13 mouse cellular contexts compared by ENCODE assay signal in the genomic region with DNA sequence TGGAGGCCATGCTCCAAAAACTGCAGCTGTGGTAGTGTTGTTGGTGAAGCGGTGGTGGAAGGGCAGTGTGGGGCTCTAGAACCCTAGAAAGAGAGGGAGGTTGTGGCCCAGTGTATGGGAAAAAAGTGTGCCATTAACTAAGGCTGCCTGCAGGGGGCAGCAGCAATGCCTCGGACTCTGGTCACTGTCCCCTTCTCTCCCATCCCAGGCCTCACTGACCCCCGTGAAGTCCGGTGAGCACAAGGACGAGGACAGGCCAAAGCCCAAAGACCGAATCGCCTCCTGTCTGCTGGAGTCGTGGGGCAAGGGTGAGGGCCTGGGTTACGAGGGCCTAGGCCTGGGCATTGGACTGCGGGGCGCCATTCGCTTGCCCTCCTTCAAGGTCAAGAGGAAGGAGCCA. TPM values are rescaled to one million over a fixed set of nuclear protein-coding genes. Genes with fewer than 3 reads are reported as not detected.
DNase-seq lines count a peak whose midpoint lies in the region; ATAC-seq and TF ChIP-seq lines count a peak whose summit lies in the region.
"Had no signal": no experiment of that assay in that cellular context is flagged by ENCODE, and none has a peak within 500 bp of the region (broad histone marks: within the 10 kb centered on the region; RNA-seq: fewer than 3 reads in every experiment).

No protein-coding gene starts in this region.

- no peak overlapping the region for H3K9ac ChIP-seq in kidney, embryonic 15.5 days

- peaks cover 94% of the 10 kb centered on the region for H3K36me3 ChIP-seq in kidney, embryonic 15.5 days
- H3K36me3 ChIP-seq in C2C12 (ENCODE audit: control insufficient read depth, insufficient read depth), result peaks cover 57% of the 10 kb centered on the region

- no peaks in the 10 kb centered on the region for H3K27me3 ChIP-seq in kidney, embryonic 15.5 days
- H3K27me3 ChIP-seq in C2C12 (ENCODE audit: control insufficient read depth, insufficient read depth, insufficient read length), result no peaks in the 10 kb centered on the region

- no peak overlapping the region for H3K27ac ChIP-seq in kidney, embryonic 15.5 days
- H3K27ac ChIP-seq: forebrain, embryonic 10.5 days had no signal

- peak; percentile 41 for DNase-seq in cerebellum, adult 9-11 months
- no peak for DNase-seq in cerebellum, adult 11 months
- peak; percentile 30 for DNase-seq in kidney, postnatal 10 days
- peak; percentile 21 to 52 for DNase-seq in cerebellum, postnatal 25 days
- DNase-seq in Muller cell, postnatal 12 days (ENCODE audit: inconsistent ontology term), result no peak
- no peak for DNase-seq in neural tube, embryonic 10.5 days (ENCODE audit: extremely low spot score, low spot score)
- DNase-seq: heart, adult 18-20 months; kidney, postnatal 14 days had no signal

- H3K79me3 ChIP-seq in C2C12 (ENCODE audit: low read depth), result no peaks in the 10 kb centered on the region

- H3K79me2 ChIP-seq in C2C12 (ENCODE audit: control insufficient read depth, insufficient read depth), result no peaks in the 10 kb centered on the region

- WGBS in kidney, embryonic 15.5 days, result 86% methylated on average over 12 of the region's 12 CpGs

- H3K4me3 ChIP-seq in kidney, embryonic 15.5 days (replicated peaks), result no peak overlapping the region
- H3K4me3 ChIP-seq in C2C12 (ENCODE audit: insufficient read depth, poor library complexity, severe bottlenecking), result no peak overlapping the region
- H3K4me3 ChIP-seq: forebrain, embryonic 10.5 days had no signal

- no peak for ATAC-seq in kidney, embryonic 15.5 days (replicated peaks; ENCODE audit: low FRiP score)

- H3K4me1 ChIP-seq in kidney, embryonic 15.5 days, result no peaks in the 10 kb centered on the region; the same call in 1 of the 2 replicates
- H3K4me1 ChIP-seq: forebrain, embryonic 10.5 days had no signal

- H3ac ChIP-seq in C2C12 (ENCODE audit: control insufficient read depth, insufficient read length, low read depth), result no peak overlapping the region

- no peak overlapping the region for H3K4me2 ChIP-seq in kidney, embryonic 15.5 days

- no peaks in the 10 kb centered on the region for H3K9me3 ChIP-seq in kidney, embryonic 15.5 days (replicated peaks)
- H3K9me3 ChIP-seq: forebrain, embryonic 10.5 days had no signal

- peak; percentile 18 for TF ChIP-seq CTCF in C2C12 (IDR thresholded peaks at IDR 0.05; ENCODE audit: control insufficient read depth, insufficient read depth, insufficient read length)

TF ChIP-seq in C2C12, 6 proteins besides CTCF, POLR2A, EP300 and RAD21:
- TF ChIP-seq USF1 (IDR thresholded peaks at IDR 0.05; ENCODE audit: low read depth) (no peak), FOSL1 (IDR thresholded peaks at IDR 0.05; ENCODE audit: insufficient read depth, low read length, poor library complexity, severe bottlenecking) (no peak), MYOD1 (IDR thresholded peaks at IDR 0.05; ENCODE audit: control insufficient read depth, insufficient read length, low read depth) (no peak), CEBPB (IDR thresholded peaks at IDR 0.05; ENCODE audit: low read depth) (no peak), MAX (IDR thresholded peaks at IDR 0.05) (no peak), MYOG (IDR thresholded peaks at IDR 0.05; ENCODE audit: control insufficient read depth, extremely low read depth, insufficient read length) (no peak)

RNA-seq across cellular contexts. Expression of gene Psmd9, which starts 12.4 kb away (rescaled TPM):
- polyA plus RNA-seq in kidney, embryonic 15.5 days (2015; fragmentation: Nextera tagmentation; extraction: Ambion mirVana), result 82.5 and 90.5 TPM in 2 replicates
- polyA plus RNA-seq in C2C12 (2012; fragmentation: generic; extraction: Trizol), result 33.2 TPM

RNA-seq across cellular contexts. Expression of gene Setd1b, which starts 14.8 kb away (rescaled TPM):
- 11.0 and 11.1 TPM in 2 replicates for polyA plus RNA-seq in kidney, embryonic 15.5 days (2015; fragmentation: Nextera tagmentation; extraction: Ambion mirVana)
- polyA plus RNA-seq in C2C12 (2012; fragmentation: generic; extraction: Trizol), result 4.4 TPM

RNA-seq across cellular contexts. Expression of gene Rhof, which starts 24.3 kb away (rescaled TPM):
- 3.0 and 3.6 TPM in 2 replicates for polyA plus RNA-seq in kidney, embryonic 15.5 days (2015; fragmentation: Nextera tagmentation; extraction: Ambion mirVana)
- polyA plus RNA-seq in C2C12 (2012; fragmentation: generic; extraction: Trizol), result 1.9 TPM

RNA-seq across cellular contexts. Expression of gene Hpd, which starts 25.8 kb away (rescaled TPM):
- polyA plus RNA-seq in kidney, embryonic 15.5 days (2015; fragmentation: Nextera tagmentation; extraction: Ambion mirVana), result 0.99 and 1.5 TPM in 2 replicates
- not detected for polyA plus RNA-seq in C2C12 (2012; fragmentation: generic; extraction: Trizol)
- polyA plus RNA-seq: limb, embryonic 11.5 days; stomach, embryonic 14.5 days had no signal

Comparison
In these comparisons a context has a peak if more than half of its experiments do, and no peak if none do; other contexts are left out.
1. DNase-seq: peak in cerebellum, adult 9-11 months (single experiment), kidney, postnatal 10 days (single experiment) and cerebellum, postnatal 25 days (2 of 2); none in cerebellum, adult 11 months (single experiment), Muller cell, postnatal 12 days (single experiment) and neural tube, embryonic 10.5 days (single experiment).